Mouse (Mus musculus) myocyte (in vitro differentiated cells): ENCODE data around the gene Hist2h4.

Source experiments
- E2F4 ChIP-seq: IDR thresholded peaks from one replicate; pipeline ENCODE4 v1.6.1; 2011; ENCODE audit warnings: mild to moderate bottlenecking, control low read depth, moderate library complexity; ENCODE audit not compliant: insufficient read depth
- POLR2A ChIP-seq: IDR thresholded peaks from one replicate; pipeline ENCODE4 v1.6.1; 2011; ENCODE audit warnings: low read depth, mild to moderate bottlenecking, control low read depth, moderate library complexity; ENCODE audit not compliant: insufficient read length
- TCF12 ChIP-seq: IDR thresholded peaks from one replicate; pipeline ENCODE4 v1.6.1; 2011; ENCODE audit warnings: mild to moderate bottlenecking, control low read depth; ENCODE audit not compliant: poor library complexity, insufficient read depth, severe bottlenecking

GRCm38 (mm10) chr3:96250890-96251289 lies 12.2 kb downstream of the Hist2h4 start:
- peak; percentile 19 for TF ChIP-seq TCF12
- no peak for TF ChIP-seq POLR2A
- no peak for TF ChIP-seq E2F4
